Mouse (Mus musculus): ENCODE results near the gene Klhdc8a. TPM values are rescaled to one million over a fixed set of nuclear protein-coding genes. Genes with fewer than 3 reads are reported as not detected.

Klhdc8a gene
- polyA plus RNA-seq, 1 experiment from 2014 or later = 0.19 TPM

- Histone ChIP-seq H3K9ac (ENCODE audit: low read length) (no peak overlapping the region), H3K9me3 (ENCODE audit: control insufficient read depth, low read length) (no peaks in the 10 kb centered on the region), H3K36me3 (ENCODE audit: control insufficient read depth, insufficient read depth, low read length) (no peaks in the 10 kb centered on the region), H3K4me2 (ENCODE audit: low read length) (no peak overlapping the region), H3K4me3 (ENCODE audit: low read depth, low read length) (no peak overlapping the region), H3K27ac (ENCODE audit: low read depth) (no peak overlapping the region), H3K4me1 (replicated peaks; ENCODE audit: control insufficient read depth, insufficient read depth, low read length) (peaks cover 22% of the 10 kb centered on the region), H3K27me3 (replicated peaks; ENCODE audit: control insufficient read depth, insufficient read depth, low read length) (no peaks in the 10 kb centered on the region)
- DNase-seq (ENCODE audit: low spot score) = no peak
- no peak for ATAC-seq (replicated peaks; ENCODE audit: low FRiP score, low TSS enrichment, low read depth)
- 32% methylated on average over 8 of the region's 8 CpGs for WGBS
Observed at GRCm38 (mm10) chr1:132338027-132338660, 39.7 kb downstream of the Klhdc8a start.

GRCm38 (mm10) chr1:132341731-132342501 is 43.5 kb downstream of the Klhdc8a start:
- no peak for ATAC-seq (replicated peaks; ENCODE audit: low FRiP score, low TSS enrichment, low read depth)
- H3K4me2 ChIP-seq (ENCODE audit: low read length) = no peak overlapping the region
- WGBS = 42% methylated on average over 5 of the region's 5 CpGs
- H3K27me3 ChIP-seq (replicated peaks; ENCODE audit: control insufficient read depth, insufficient read depth, low read length) = no peaks in the 10 kb centered on the region
- no peak overlapping the region for H3K4me3 ChIP-seq (ENCODE audit: low read depth, low read length)
- no peaks in the 10 kb centered on the region for H3K36me3 ChIP-seq (ENCODE audit: control insufficient read depth, insufficient read depth, low read length)
- peaks cover 10% of the 10 kb centered on the region for H3K4me1 ChIP-seq (replicated peaks; ENCODE audit: control insufficient read depth, insufficient read depth, low read length)
- no peak for DNase-seq (ENCODE audit: low spot score)
- no peak overlapping the region for H3K27ac ChIP-seq (ENCODE audit: low read depth)
- H3K9ac ChIP-seq (ENCODE audit: low read length) = no peak overlapping the region
- no peaks in the 10 kb centered on the region for H3K9me3 ChIP-seq (ENCODE audit: control insufficient read depth, low read length)

GRCm38 (mm10) chr1:132342518-132342917 is 44.1 kb downstream of the Klhdc8a start:
- no peak overlapping the region for H3K9ac ChIP-seq (ENCODE audit: low read length)
- 59% methylated on average over 3 of the region's 3 CpGs for WGBS
- no peaks in the 10 kb centered on the region for H3K27me3 ChIP-seq (replicated peaks; ENCODE audit: control insufficient read depth, insufficient read depth, low read length)
- no peaks in the 10 kb centered on the region for H3K36me3 ChIP-seq (ENCODE audit: control insufficient read depth, insufficient read depth, low read length)
- H3K27ac ChIP-seq (ENCODE audit: low read depth) = no peak overlapping the region
- DNase-seq (ENCODE audit: low spot score) = no peak
- H3K9me3 ChIP-seq (ENCODE audit: control insufficient read depth, low read length) = no peaks in the 10 kb centered on the region
- peaks cover 10% of the 10 kb centered on the region for H3K4me1 ChIP-seq (replicated peaks; ENCODE audit: control insufficient read depth, insufficient read depth, low read length)
- H3K4me2 ChIP-seq (ENCODE audit: low read length) = no peak overlapping the region
- ATAC-seq (replicated peaks; ENCODE audit: low FRiP score, low TSS enrichment, low read depth) = no peak
- no peak overlapping the region for H3K4me3 ChIP-seq (ENCODE audit: low read depth, low read length)

GRCm38 (mm10) chr1:132343191-132343590 is 44.8 kb downstream of the Klhdc8a start:
- no peak overlapping the region for H3K27ac ChIP-seq (ENCODE audit: low read depth)
- DNase-seq (ENCODE audit: low spot score) = no peak
- H3K4me3 ChIP-seq (ENCODE audit: low read depth, low read length) = no peak overlapping the region
- H3K27me3 ChIP-seq (replicated peaks; ENCODE audit: control insufficient read depth, insufficient read depth, low read length) = no peaks in the 10 kb centered on the region
- no peaks in the 10 kb centered on the region for H3K36me3 ChIP-seq (ENCODE audit: control insufficient read depth, insufficient read depth, low read length)
- 96% methylated on average over 2 of the region's 2 CpGs for WGBS
- peaks cover 8% of the 10 kb centered on the region for H3K4me1 ChIP-seq (replicated peaks; ENCODE audit: control insufficient read depth, insufficient read depth, low read length)
- H3K4me2 ChIP-seq (ENCODE audit: low read length) = no peak overlapping the region
- ATAC-seq (replicated peaks; ENCODE audit: low FRiP score, low TSS enrichment, low read depth) = no peak
- H3K9me3 ChIP-seq (ENCODE audit: control insufficient read depth, low read length) = no peaks in the 10 kb centered on the region
- no peak overlapping the region for H3K9ac ChIP-seq (ENCODE audit: low read length)

- 85% methylated on average over 1 of the region's 1 CpGs for WGBS
Observed at GRCm38 (mm10) chr1:132343656-132344055, 45.2 kb downstream of the Klhdc8a start.

GRCm38 (mm10) chr1:132345514-132345913 is 47.1 kb downstream of the Klhdc8a start:
- WGBS = 88% methylated on average over 4 of the region's 4 CpGs

More at GRCm38 (mm10) chr1:132343656-132344055, 45.2 kb downstream of the Klhdc8a start:
- Histone ChIP-seq H3K36me3 (ENCODE audit: control insufficient read depth, insufficient read depth, low read length) (no peaks in the 10 kb centered on the region), H3K4me2 (ENCODE audit: low read length) (no peak overlapping the region), H3K9me3 (ENCODE audit: control insufficient read depth, low read length) (no peaks in the 10 kb centered on the region), H3K9ac (ENCODE audit: low read length) (no peak overlapping the region), H3K4me3 (ENCODE audit: low read depth, low read length) (no peak overlapping the region), H3K27me3 (replicated peaks; ENCODE audit: control insufficient read depth, insufficient read depth, low read length) (no peaks in the 10 kb centered on the region), H3K4me1 (replicated peaks; ENCODE audit: control insufficient read depth, insufficient read depth, low read length) (peaks cover 8% of the 10 kb centered on the region), H3K27ac (ENCODE audit: low read depth) (no peak overlapping the region)
- no peak for ATAC-seq (replicated peaks; ENCODE audit: low FRiP score, low TSS enrichment, low read depth)
- DNase-seq (ENCODE audit: low spot score) = no peak

GRCm38 (mm10) chr1:132346134-132346851 is 47.9 kb downstream of the Klhdc8a start:
- ATAC-seq (replicated peaks; ENCODE audit: low FRiP score, low TSS enrichment, low read depth) (peak; percentile 27; the same call in 1 of the 2 replicates), DNase-seq (ENCODE audit: low spot score) (no peak)
- WGBS = 62% methylated on average over 12 of the region's 12 CpGs
- H3K9me3 ChIP-seq (ENCODE audit: control insufficient read depth, low read length) = no peaks in the 10 kb centered on the region
- peak overlapping the region; percentile 43; the same call in 1 of the 2 replicates for H3K27ac ChIP-seq (ENCODE audit: low read depth)
- H3K9ac ChIP-seq (ENCODE audit: low read length) = no peak overlapping the region
- no peak overlapping the region for H3K4me3 ChIP-seq (ENCODE audit: low read depth, low read length)
- peaks cover 8% of the 10 kb centered on the region for H3K4me1 ChIP-seq (replicated peaks; ENCODE audit: control insufficient read depth, insufficient read depth, low read length)
- no peak overlapping the region for H3K4me2 ChIP-seq (ENCODE audit: low read length)
- H3K27me3 ChIP-seq (replicated peaks; ENCODE audit: control insufficient read depth, insufficient read depth, low read length) = no peaks in the 10 kb centered on the region
- no peaks in the 10 kb centered on the region for H3K36me3 ChIP-seq (ENCODE audit: control insufficient read depth, insufficient read depth, low read length)

More at GRCm38 (mm10) chr1:132345514-132345913, 47.1 kb downstream of the Klhdc8a start:
- DNase-seq (ENCODE audit: low spot score) = no peak
- H3K27ac ChIP-seq (ENCODE audit: low read depth) = no peak overlapping the region
- H3K36me3 ChIP-seq (ENCODE audit: control insufficient read depth, insufficient read depth, low read length) = no peaks in the 10 kb centered on the region
- ATAC-seq (replicated peaks; ENCODE audit: low FRiP score, low TSS enrichment, low read depth) = no peak
- no peak overlapping the region for H3K9ac ChIP-seq (ENCODE audit: low read length)
- H3K9me3 ChIP-seq (ENCODE audit: control insufficient read depth, low read length) = no peaks in the 10 kb centered on the region
- H3K4me1 ChIP-seq (replicated peaks; ENCODE audit: control insufficient read depth, insufficient read depth, low read length) = peaks cover 8% of the 10 kb centered on the region
- no peak overlapping the region for H3K4me3 ChIP-seq (ENCODE audit: low read depth, low read length)
- no peak overlapping the region for H3K4me2 ChIP-seq (ENCODE audit: low read length)
- no peaks in the 10 kb centered on the region for H3K27me3 ChIP-seq (replicated peaks; ENCODE audit: control insufficient read depth, insufficient read depth, low read length)

GRCm38 (mm10) chr1:132346951-132347350 is 48.5 kb downstream of the Klhdc8a start:
- ATAC-seq (replicated peaks; ENCODE audit: low FRiP score, low TSS enrichment, low read depth) = no peak

More at GRCm38 (mm10) chr1:132346951-132347350, 48.5 kb downstream of the Klhdc8a start:
- Histone ChIP-seq H3K27me3 (replicated peaks; ENCODE audit: control insufficient read depth, insufficient read depth, low read length) (no peaks in the 10 kb centered on the region), H3K4me1 (replicated peaks; ENCODE audit: control insufficient read depth, insufficient read depth, low read length) (peaks cover 8% of the 10 kb centered on the region), H3K4me3 (ENCODE audit: low read depth, low read length) (no peak overlapping the region), H3K9ac (ENCODE audit: low read length) (no peak overlapping the region), H3K27ac (ENCODE audit: low read depth) (0 out of 2 replicates have a peak overlapping the region, but pooled peaks have one; percentile 43), H3K9me3 (ENCODE audit: control insufficient read depth, low read length) (no peaks in the 10 kb centered on the region), H3K4me2 (ENCODE audit: low read length) (no peak overlapping the region), H3K36me3 (ENCODE audit: control insufficient read depth, insufficient read depth, low read length) (no peaks in the 10 kb centered on the region)
- DNase-seq (ENCODE audit: low spot score) = no peak
